Mouse (Mus musculus): ENCODE measurements around the gene Tra2a.

- TF ChIP-seq CTCF (IDR thresholded peaks at IDR 0.05; ENCODE audit: low read depth, low read length): no peak
- TF ChIP-seq POLR2AphosphoS5 (IDR thresholded peaks at IDR 0.05; ENCODE audit: insufficient replicate concordance, low read depth, low read length): no peak
Observed at GRCm38 (mm10) chr6:49195188-49195587, 68.6 kb downstream of the Tra2a start.
